Mouse (Mus musculus): Measurements from ENCODE around the gene Gnb5.
"Not testable (repeated sequence)": the region's sequence is repeated elsewhere in the genome, so short reads cannot be mapped to it uniquely, and the experiment has no call there.

Gene Gnb5

GRCm38 (mm10) chr9:75362201-75362600, 56.1 kb downstream of the Gnb5 start:
- DNase-seq = no peak

GRCm38 (mm10) chr9:75363001-75363400, 56.9 kb downstream of the Gnb5 start:
- no peak for DNase-seq

- DNase-seq = not testable (repeated sequence)
Observed at GRCm38 (mm10) chr9:75363702-75364101, 57.6 kb downstream of the Gnb5 start.

- no peak for DNase-seq
Observed at GRCm38 (mm10) chr9:75365195-75365594, 59.1 kb downstream of the Gnb5 start.

- no peak for DNase-seq
Observed at GRCm38 (mm10) chr9:75366191-75366590, 60.1 kb downstream of the Gnb5 start.

- no peak for DNase-seq
Observed at GRCm38 (mm10) chr9:75368779-75369178, 62.7 kb downstream of the Gnb5 start.

GRCm38 (mm10) chr9:75375606-75376005, 69.5 kb downstream of the Gnb5 start:
- DNase-seq = peak; percentile 42 to 47

GRCm38 (mm10) chr9:75376428-75376827, 70.3 kb downstream of the Gnb5 start:
- no peak for DNase-seq

GRCm38 (mm10) chr9:75378774-75379173, 72.7 kb downstream of the Gnb5 start:
- DNase-seq = no peak

GRCm38 (mm10) chr9:75382825-75383224, 76.7 kb downstream of the Gnb5 start:
- no peak for DNase-seq

GRCm38 (mm10) chr9:75383785-75384184, 77.7 kb downstream of the Gnb5 start:
- DNase-seq = no peak

GRCm38 (mm10) chr9:75384337-75384962, 78.4 kb downstream of the Gnb5 start:
- DNase-seq = no peak

GRCm38 (mm10) chr9:75385218-75385974, 79.3 kb downstream of the Gnb5 start:
- DNase-seq = no peak

GRCm38 (mm10) chr9:75393251-75393650, 87.2 kb downstream of the Gnb5 start:
- no peak for DNase-seq
